Mouse (Mus musculus) hindbrain, embryonic 15.5 days (tissue): ENCODE results near the gene Npl. TPM values are rescaled to one million over a fixed set of nuclear protein-coding genes. Genes with fewer than 3 reads are reported as not detected.
"Not testable (repeated sequence)": the region's sequence is repeated elsewhere in the genome, so short reads cannot be mapped to it uniquely, and the experiment has no call there.

ENCODE experiments used
- ATAC-seq: fragments of 200-750 bp; cut with Nextera tagmentation; 2 replicates; pipeline ENCODE4 v1.8.0; 2017; ENCODE audit warnings: low read depth, moderate number of reproducible peaks, moderate TSS enrichment; ENCODE audit not compliant: low FRiP score
- H3K27ac ChIP-seq: fragments of 300-500 bp; sonication (generic); replicated peaks from 2 replicates; pipeline ENCODE4 v1.5.1; 2015; ENCODE audit warnings: mild to moderate bottlenecking, inconsistent platforms
- H3K27me3 ChIP-seq: fragments of 300-500 bp; sonication (generic); 2 replicates; pipeline ENCODE4 v1.6.1; 2015; ENCODE audit warnings: control low read depth, inconsistent platforms
- H3K36me3 ChIP-seq: fragments of 300-500 bp; sonication (generic); 2 replicates; pipeline ENCODE4 v1.6.1; 2015; ENCODE audit warnings: control low read depth, inconsistent platforms
- H3K4me1 ChIP-seq: fragments of 300-500 bp; sonication (generic); replicated peaks from 2 replicates; pipeline ENCODE4 v1.6.1; 2015; ENCODE audit warnings: control low read depth, inconsistent platforms
- H3K4me2 ChIP-seq: fragments of 300-500 bp; sonication (generic); 2 replicates; pipeline ENCODE4 v1.6.1; 2015; ENCODE audit warnings: moderate library complexity, mild to moderate bottlenecking, inconsistent platforms
- H3K4me3 ChIP-seq: fragments of 300-500 bp; sonication (generic); 2 replicates; pipeline ENCODE4 v1.5.1; 2015; ENCODE audit warnings: mild to moderate bottlenecking, inconsistent platforms
- H3K9ac ChIP-seq: fragments of 300-500 bp; sonication (generic); 2 replicates; pipeline ENCODE4 v1.6.1; 2015; ENCODE audit warnings: inconsistent platforms
- H3K9me3 ChIP-seq: fragments of 300-500 bp; sonication (generic); 2 replicates; pipeline ENCODE4 v1.6.1; 2016; ENCODE audit warnings: control low read depth, inconsistent platforms
- WGBS: fragments of 180-500 bp; shearing (Covaris S2); methylation state at CpG from one replicate; pipeline ENCODE4 v1.1.7; 2015; 5-methylcytosine and 5-hydroxymethylcytosine counted together
- polyA plus RNA-seq: library from polyadenylated mRNA; unstranded; fragments of >200 nt; fragmentation: Nextera tagmentation; extraction: Ambion mirVana; gene quantifications from 2 replicates; pipeline ENCODE4 v1.2.1, GENCODE M21; 2015

The Npl gene
- polyA plus RNA-seq, 1 experiment from 2014 or later: 14.7 TPM

GRCm38 (mm10) chr1:153539739-153540333 lies 10.0 kb downstream of the Npl start:
- Histone ChIP-seq H3K4me2 (no peak overlapping the region), H3K4me3 (no peak overlapping the region), H3K27me3 (no peaks in the 10 kb centered on the region), H3K36me3 (no peaks in the 10 kb centered on the region), H3K27ac (peak overlapping the region; percentile 39), H3K4me1 (no peaks in the 10 kb centered on the region), H3K9me3 (no peaks in the 10 kb centered on the region), H3K9ac (no peak overlapping the region)
- ATAC-seq: peak; percentile 72
- 33% methylated on average over 9 of the region's 9 CpGs for WGBS

DNA sequence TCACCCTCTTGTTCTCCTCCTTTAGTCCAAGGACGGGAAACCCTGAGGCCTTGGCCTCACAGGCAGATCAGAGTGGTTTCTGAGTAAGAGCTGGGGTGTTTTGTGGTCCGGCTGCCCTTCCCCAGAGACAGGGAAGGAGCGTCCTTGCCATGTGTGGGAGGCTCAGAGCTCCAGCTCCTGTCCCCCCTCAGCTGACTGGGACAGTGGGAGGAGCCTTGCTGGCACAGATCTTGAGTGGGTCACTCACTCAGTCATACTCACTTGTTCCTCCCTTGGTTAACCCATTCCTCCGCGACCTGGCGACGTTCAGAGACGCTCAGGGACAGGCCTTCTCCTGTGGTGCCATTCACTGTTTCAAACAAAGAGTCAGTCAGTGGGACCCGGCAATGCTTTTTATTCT lies 14.2 kb downstream of the Npl start:
- Histone ChIP-seq H3K27me3 (no peaks in the 10 kb centered on the region), H3K4me2 (no peak overlapping the region), H3K36me3 (no peaks in the 10 kb centered on the region), H3K4me3 (no peak overlapping the region), H3K9ac (no peak overlapping the region), H3K27ac (0 out of 2 replicates have a peak overlapping the region, but pooled peaks have one; percentile 27), H3K4me1 (peaks cover 13% of the 10 kb centered on the region), H3K9me3 (no peaks in the 10 kb centered on the region)
- 27% methylated on average over 9 of the region's 9 CpGs for WGBS
- 0 out of 2 replicates have a peak, but pooled peaks have one; percentile 42 for ATAC-seq

DNA sequence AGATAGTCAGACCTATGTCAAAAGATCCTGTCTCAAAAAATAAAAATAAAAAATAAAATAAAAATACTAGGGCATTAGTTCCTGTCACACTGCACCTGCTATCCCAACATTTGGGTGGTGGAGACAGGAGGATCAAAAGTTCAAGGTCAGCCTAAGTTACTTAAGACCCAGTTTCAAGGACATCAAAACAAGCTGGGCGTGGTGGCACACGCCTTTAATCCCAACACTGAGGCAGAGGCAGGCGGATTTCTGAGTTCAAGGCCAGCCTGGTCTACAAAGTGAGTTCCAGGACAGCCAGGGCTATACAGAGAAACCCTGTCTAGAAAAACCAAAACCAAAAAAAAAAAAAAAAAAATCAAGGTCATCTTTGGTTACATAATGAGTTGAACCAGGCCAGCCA lies 16.9 kb downstream of the Npl start:
- not testable (repeated sequence) for H3K4me2 ChIP-seq, H3K9me3 ChIP-seq, H3K36me3 ChIP-seq, H3K27me3 ChIP-seq, ATAC-seq, H3K9ac ChIP-seq, H3K4me3 ChIP-seq
- H3K4me1 ChIP-seq: peaks cover 13% of the 10 kb centered on the region
- 87% methylated on average over 3 of the region's 3 CpGs for WGBS
- peak overlapping the region; percentile 52 for H3K27ac ChIP-seq

DNA sequence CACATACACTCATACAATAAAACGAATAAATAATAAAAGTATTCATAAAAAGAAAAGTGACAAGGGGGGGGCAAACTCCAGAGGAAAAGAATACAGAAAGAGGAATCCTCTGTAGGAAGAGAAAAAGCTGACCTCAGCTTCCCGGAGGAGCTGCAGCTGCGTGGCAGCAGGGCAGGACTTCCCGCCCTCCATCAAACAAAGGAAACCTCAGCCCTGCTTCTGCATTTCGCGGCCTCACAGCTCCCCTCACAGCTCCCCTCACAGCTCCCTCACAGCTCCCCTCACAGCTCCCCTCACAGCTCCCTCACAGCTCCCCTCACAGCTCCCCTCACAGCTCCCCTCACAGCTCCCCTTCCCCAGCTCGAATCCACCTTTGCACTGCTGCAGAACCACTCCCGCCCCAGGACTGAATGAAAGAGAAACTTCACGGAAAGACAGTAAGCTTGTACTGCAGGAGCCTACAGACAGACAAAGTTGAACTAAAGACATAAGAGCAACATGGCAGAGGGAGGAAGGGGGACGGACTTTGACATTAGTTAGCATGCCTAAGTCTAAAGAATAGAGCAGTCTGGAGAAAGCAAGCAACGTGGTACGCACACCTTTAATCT lies 17.5 kb downstream of the Npl start:
- Histone ChIP-seq H3K36me3 (no peaks in the 10 kb centered on the region), H3K4me3 (no peak overlapping the region), H3K9me3 (no peaks in the 10 kb centered on the region), H3K4me2 (peak overlapping the region; percentile 37), H3K4me1 (peaks cover 13% of the 10 kb centered on the region), H3K27ac (peak overlapping the region; percentile 52), H3K27me3 (no peaks in the 10 kb centered on the region), H3K9ac (0 out of 2 replicates have a peak overlapping the region, but pooled peaks have one; percentile 10)
- WGBS: 10% methylated on average over 12 of the region's 12 CpGs
- no peak; the same call in 1 of the 2 replicates for ATAC-seq

DNA sequence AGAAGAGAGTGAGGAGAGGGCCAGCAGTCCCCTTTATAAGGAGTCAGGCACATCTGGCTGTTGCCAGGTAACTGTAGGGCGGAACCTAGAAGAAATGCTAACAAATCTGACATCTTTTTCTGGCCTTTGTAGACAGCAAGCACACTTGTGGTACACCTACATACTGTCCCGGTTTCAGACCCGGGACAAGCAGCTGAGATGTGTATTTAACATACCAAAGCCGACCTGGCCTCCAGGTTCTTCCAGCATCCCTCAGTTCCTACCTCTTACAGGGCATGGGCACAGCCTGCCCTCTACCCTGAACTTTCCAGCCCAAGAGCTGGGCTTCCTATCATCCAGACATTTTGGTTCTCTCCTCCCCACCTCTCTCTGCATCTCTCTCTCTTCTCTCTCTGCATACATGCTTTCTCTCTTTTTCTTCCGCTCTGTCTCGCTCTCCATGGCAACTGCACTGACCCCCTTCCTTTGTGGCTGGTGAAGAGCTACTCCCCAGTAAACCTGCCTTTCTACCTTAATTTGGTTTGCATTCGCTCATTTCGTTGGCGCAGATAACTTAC lies 18.1 kb downstream of the Npl start:
- Histone ChIP-seq H3K4me3 (no peak overlapping the region), H3K4me2 (peak overlapping the region; percentile 37), H3K9me3 (no peaks in the 10 kb centered on the region), H3K27me3 (no peaks in the 10 kb centered on the region), H3K27ac (peak overlapping the region; percentile 52), H3K4me1 (peaks cover 13% of the 10 kb centered on the region), H3K36me3 (no peaks in the 10 kb centered on the region), H3K9ac (0 out of 2 replicates have a peak overlapping the region, but pooled peaks have one; percentile 10)
- ATAC-seq: peak; percentile 67; the same call in 1 of the 2 replicates
- WGBS: 14% methylated on average over 9 of the region's 9 CpGs

DNA sequence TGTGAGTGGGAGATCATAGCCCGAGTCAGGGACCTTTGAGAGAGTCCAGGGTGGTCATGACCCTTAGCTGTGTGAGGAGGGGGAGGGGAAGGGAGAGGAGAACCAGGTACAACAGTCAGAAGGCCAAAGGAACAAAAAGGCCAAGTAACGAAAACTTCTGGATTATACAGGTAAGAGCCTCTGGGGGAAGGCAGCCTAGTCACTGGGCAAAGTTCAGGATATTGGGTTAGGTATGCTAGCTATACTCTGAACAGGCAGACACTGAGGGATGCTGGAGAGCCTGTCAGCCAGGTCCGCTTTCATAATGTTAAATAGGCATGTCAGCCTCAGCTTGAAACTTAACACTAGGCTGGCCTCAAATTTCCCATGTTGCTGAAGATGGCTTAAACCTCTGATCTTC lies 27.7 kb downstream of the Npl start:
- Histone ChIP-seq H3K4me1 (no peaks in the 10 kb centered on the region), H3K27me3 (no peaks in the 10 kb centered on the region), H3K27ac (no peak overlapping the region), H3K4me2 (no peak overlapping the region), H3K36me3 (no peaks in the 10 kb centered on the region), H3K9me3 (no peaks in the 10 kb centered on the region), H3K9ac (no peak overlapping the region), H3K4me3 (no peak overlapping the region)
- no peak for ATAC-seq
- 67% methylated on average over 3 of the region's 3 CpGs for WGBS

DNA sequence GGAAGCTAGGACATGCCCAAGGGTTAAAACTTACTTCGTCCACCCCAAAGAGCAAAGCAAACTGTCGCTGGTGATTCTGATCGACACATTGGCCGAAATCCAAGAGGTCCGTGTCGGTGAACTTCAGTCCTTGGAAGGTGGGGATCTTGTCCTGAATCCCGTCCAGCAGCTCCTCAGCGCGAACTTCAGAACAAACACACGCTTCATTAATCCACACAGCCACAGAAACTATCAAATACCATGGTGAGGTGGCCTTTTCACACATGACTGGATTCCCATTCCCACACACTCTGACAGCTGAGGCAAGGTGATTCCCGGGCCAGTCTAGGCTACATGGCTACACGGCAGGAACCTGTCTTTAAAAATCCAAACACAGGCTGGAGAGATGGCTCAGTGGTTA lies 34.5 kb downstream of the Npl start:
- Histone ChIP-seq H3K27ac (no peak overlapping the region), H3K9me3 (no peaks in the 10 kb centered on the region), H3K4me2 (no peak overlapping the region), H3K36me3 (no peaks in the 10 kb centered on the region), H3K9ac (no peak overlapping the region), H3K4me1 (no peaks in the 10 kb centered on the region), H3K27me3 (no peaks in the 10 kb centered on the region), H3K4me3 (no peak overlapping the region)
- WGBS: 76% methylated on average over 12 of the region's 12 CpGs
- no peak for ATAC-seq

DNA sequence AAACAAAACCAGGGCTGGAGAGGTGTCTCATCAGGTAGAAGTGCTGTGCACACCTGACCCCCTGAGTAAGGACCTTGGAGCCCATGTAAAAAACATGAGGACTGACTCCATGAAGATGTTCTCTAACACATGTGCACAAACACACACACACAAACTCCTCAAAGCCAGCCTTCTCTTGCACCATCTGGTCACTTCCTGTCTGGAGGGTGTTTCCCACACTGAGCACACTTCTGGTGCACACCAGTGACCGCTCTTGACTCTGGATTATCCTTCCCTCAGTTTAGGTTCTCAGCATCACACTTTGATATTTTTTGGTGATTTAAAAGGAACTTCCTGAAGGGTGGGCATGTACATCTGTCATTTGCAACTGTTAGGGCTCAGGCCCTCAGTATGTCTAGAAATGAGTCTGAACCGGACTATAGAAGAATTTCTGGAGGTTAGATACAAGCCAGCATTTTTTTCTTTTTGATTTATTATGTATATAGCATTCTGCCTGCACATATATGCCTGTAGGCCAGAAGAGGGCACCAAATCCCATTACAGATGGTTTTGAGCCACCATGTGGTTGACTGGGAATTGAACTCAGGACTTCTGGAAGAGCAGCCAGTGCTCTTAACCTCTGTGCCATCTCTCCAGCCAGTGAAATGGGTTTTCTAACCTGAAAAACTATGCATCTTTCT lies 39.4 kb downstream of the Npl start:
- no peaks in the 10 kb centered on the region for H3K4me1 ChIP-seq
- ATAC-seq: no peak
- H3K9me3 ChIP-seq: no peaks in the 10 kb centered on the region
- no peaks in the 10 kb centered on the region for H3K36me3 ChIP-seq
- no peak overlapping the region for H3K27ac ChIP-seq
- no peak overlapping the region for H3K4me3 ChIP-seq
- whole genome bisulfite sequencing: 63% methylated on average over 2 of the region's 2 CpGs
- no peak overlapping the region for H3K9ac ChIP-seq
- no peaks in the 10 kb centered on the region for H3K27me3 ChIP-seq
- no peak overlapping the region for H3K4me2 ChIP-seq

DNA sequence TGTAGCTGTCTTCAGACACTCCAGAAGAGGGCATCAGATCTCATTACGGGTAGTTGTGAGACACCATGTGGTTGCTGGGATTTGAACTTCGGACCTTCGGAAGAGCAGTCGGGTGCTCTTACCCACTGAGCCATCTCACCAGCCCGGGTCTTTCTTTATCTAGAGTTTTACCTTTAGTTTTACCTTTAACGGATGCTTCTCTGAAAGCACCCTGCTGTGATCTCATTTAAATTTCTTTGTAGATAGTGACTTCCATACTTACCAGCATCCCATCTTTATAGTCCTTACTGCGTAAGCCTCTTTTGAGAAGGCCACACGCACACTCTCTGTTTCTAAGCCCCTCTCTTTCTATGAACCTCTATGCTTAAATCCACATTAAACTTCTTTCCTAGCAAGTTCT lies 40.3 kb downstream of the Npl start:
- not testable (repeated sequence) for H3K27ac ChIP-seq, H3K4me3 ChIP-seq, H3K27me3 ChIP-seq, H3K9ac ChIP-seq, ATAC-seq, H3K4me2 ChIP-seq, H3K9me3 ChIP-seq, H3K36me3 ChIP-seq, H3K4me1 ChIP-seq
- 65% methylated on average over 8 of the region's 8 CpGs for WGBS

- no peak for ATAC-seq
- Histone ChIP-seq H3K27me3 (no peaks in the 10 kb centered on the region), H3K27ac (no peak overlapping the region), H3K9me3 (no peaks in the 10 kb centered on the region), H3K4me3 (no peak overlapping the region), H3K4me2 (no peak overlapping the region), H3K9ac (no peak overlapping the region), H3K4me1 (no peaks in the 10 kb centered on the region), H3K36me3 (no peaks in the 10 kb centered on the region)
- 87% methylated on average over 6 of the region's 6 CpGs for WGBS
Observed at GRCm38 (mm10) chr1:153509012-153509411, 40.8 kb downstream of the Npl start.

DNA sequence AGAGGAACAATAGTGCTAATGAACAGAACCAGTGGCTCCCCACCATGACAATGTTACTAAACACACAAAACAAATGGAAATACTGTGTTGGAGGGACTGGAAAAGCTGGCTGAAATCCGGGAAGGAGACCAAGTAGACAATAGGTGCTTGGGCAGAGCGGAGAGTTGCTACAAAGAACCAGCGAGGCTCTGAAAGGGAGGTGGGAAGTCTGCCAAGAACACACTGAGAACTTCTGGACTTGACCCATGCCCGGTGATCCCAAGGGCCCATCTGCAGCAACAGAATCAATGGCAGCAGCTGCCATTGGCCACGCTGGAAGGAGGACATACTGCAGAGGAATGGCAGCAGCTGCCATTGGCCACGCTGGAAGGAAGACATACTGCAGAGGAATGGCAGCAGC lies 43.6 kb downstream of the Npl start:
- Histone ChIP-seq H3K27me3 (no peaks in the 10 kb centered on the region), H3K4me3 (no peak overlapping the region), H3K9me3 (no peaks in the 10 kb centered on the region), H3K27ac (no peak overlapping the region; the same call in 1 of the 2 replicates), H3K9ac (no peak overlapping the region), H3K36me3 (no peaks in the 10 kb centered on the region), H3K4me1 (no peaks in the 10 kb centered on the region), H3K4me2 (no peak overlapping the region)
- 49% methylated on average over 6 of the region's 6 CpGs for WGBS
- peak; percentile 69 for ATAC-seq

GRCm38 (mm10) chr1:153501644-153502321 lies 48.1 kb downstream of the Npl start:
- H3K36me3 ChIP-seq: no peaks in the 10 kb centered on the region
- no peak overlapping the region for H3K27ac ChIP-seq
- no peaks in the 10 kb centered on the region for H3K27me3 ChIP-seq
- H3K9me3 ChIP-seq: no peaks in the 10 kb centered on the region
- H3K4me1 ChIP-seq: no peaks in the 10 kb centered on the region
- WGBS: 64% methylated on average over 5 of the region's 5 CpGs
- no peak overlapping the region for H3K4me3 ChIP-seq
- no peak overlapping the region for H3K9ac ChIP-seq
- no peak overlapping the region for H3K4me2 ChIP-seq
- ATAC-seq: no peak
